Mouse (Mus musculus) gastrocnemius, postnatal 10 days (tissue): ENCODE results near the gene Uspl1. TPM values are rescaled to one million over a fixed set of nuclear protein-coding genes. Genes with fewer than 3 reads are reported as not detected.

Source experiments
- DNase-seq: peaks from one replicate; pipeline ENCODE4 v3.0.0; 2021; ENCODE audit warnings: mixed read lengths
- total RNA-seq, 2 experiments: library from RNA; stranded (reverse); gene quantifications; 2 replicates each; pipeline ENCODE4 v1.2.3; 2021

Gene Uspl1
- total RNA-seq, 2 experiments from 2014 or later, result 22.7 to 25.9 TPM

- no peak for DNase-seq
Observed at GRCm38 (mm10) chr5:149211041-149211440, 26.9 kb downstream of the Uspl1 start.

DNA sequence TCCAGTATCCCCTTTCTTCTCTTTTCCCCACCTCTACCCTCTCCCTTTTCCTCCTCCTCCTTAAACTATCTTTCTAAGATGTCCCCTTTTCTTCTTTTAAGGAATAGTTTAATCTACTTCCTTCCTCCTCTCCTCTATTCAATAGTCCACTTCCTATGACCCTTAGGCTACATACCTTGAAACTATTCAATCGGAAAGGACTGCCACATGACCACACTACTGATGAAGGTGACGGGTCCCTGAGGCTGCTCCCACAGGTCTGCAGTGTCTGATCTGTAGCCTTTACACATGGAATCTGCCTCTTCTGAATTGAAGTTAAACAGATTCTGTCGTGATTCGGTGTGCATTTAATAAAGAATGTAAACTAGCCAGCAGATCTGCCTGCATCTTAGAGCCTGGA is 28.7 kb downstream of the Uspl1 start:
- DNase-seq, result no peak

DNA sequence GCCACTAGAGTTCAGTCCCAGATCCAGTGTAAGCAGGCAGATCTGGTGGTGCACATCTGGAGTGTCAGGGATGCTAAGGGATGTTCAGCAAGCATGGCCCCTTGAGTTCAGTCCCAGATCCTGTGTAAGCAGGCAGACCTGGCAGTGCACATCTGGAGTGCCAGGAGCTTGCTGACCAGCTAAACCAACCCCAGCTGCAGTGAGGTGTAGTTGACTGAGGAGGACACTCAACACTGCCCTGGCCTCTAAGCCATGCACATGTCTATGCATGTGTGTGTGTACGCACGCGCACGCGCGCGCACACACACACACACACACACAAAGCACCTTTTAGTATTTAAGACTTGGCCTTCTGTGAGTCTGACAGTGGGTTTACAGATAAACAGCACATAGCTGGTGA is 31.4 kb downstream of the Uspl1 start:
- peak; percentile 1 for DNase-seq

GRCm38 (mm10) chr5:149217524-149218357 is 33.6 kb downstream of the Uspl1 start:
- DNase-seq, result no peak

DNA sequence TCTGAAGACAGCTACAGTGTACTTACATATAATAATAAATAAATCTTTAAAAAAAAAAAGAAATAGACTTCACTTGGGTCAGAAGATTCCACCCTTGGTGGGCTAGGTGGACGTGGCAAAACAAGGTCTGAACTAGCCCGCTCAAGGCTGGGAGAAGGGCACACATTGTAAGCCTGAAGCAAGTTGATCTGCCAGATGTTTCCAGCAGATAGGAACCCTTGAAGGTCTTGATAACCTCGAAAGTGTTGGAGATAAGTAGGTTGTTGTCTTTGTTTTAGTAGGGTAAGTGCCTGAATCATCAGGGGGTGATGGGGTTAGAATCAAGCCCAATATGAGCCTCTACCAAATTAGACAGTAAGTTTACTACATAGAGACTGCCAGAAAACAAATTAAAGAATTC is 35.3 kb downstream of the Uspl1 start:
- no peak for DNase-seq

DNA sequence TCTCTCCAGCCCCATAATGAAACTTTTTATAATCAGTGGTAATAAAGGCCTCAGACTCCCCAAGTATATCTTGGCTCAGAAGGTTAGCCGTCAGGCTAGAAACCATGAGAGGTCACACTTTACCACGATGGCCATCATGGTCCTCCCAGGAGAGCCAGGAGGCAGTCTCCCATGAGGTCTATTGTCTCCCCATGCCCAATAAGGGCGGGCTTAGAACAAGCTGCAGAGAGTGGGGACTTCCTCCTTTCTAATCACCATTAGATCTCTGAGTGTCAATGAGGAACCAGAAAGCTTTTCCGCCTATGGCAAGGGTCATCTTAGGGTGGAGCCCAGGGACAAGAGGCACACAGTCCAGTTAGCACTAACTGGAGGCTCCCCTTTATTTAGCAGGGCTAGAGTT is 37.2 kb downstream of the Uspl1 start:
- no peak for DNase-seq

- no peak for DNase-seq
Observed at GRCm38 (mm10) chr5:149224666-149225065, 40.5 kb downstream of the Uspl1 start.

DNA sequence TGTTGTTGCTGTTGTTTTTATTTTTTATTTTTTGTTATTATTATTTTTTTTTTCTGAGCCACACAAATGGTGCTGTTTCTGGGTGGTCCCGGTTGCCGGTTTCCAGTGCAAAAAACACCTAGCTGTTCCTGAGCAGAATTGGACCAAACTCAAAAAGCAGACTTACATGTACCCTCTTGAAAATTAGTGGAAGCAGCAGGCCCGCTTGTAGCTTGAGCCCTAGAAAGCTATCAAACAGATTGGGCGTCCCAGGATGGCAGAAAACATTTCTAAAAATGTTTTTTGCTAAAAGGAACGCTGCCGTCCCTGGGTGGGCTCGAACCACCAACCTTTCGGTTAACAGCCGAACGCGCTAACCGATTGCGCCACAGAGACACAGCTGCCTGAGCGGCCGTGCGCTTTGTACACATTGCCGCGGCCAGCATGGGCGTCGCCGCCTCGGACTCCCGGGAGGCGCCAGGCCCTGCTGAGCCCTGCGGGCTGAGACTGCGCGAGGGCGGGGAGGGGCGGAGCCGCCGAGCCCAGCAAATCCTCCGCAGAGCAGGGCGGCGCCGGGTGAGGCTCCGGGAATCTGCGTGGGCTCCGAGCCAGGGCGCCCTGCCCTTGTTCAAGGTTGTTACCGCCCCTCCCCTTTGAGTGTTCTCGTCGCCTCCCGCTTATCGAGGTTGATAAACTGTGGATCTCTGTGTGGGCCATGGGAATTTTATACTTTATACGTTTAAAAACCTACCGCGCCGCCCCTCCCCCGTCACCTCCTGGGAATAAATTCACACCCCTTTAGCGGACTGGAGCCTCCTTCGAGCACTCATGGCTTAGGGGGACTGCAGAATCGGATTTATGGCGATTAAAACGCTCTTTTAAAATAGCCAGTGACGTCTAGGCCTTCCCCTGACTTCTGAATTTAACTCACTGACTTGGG is 44.8 kb downstream of the Uspl1 start:
- DNase-seq, result peak; percentile 99

GRCm38 (mm10) chr5:149229619-149230339 is 45.6 kb downstream of the Uspl1 start:
- no peak for DNase-seq

DNA sequence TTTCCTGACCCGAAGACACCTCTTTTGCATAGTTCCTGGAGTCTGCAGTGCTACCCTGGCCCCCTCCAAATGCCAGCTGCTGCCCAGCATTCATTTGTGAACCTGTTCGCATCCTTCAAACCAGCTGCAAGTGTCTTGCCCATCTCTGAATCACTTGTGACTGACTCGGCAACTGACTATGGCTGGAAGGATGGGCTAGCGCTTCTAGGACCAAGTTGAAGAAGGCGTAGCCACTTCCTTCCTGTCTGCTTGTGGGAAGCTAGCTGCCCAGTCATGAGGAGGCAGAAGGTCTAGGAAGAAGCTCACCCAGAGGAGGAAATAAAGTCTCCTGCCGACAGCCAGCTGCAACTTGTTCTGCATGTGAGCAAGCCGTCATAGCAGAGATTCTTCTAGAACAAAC is 50.9 kb downstream of the Uspl1 start:
- no peak for DNase-seq

- no peak for DNase-seq
Observed at GRCm38 (mm10) chr5:149237221-149237950, 53.2 kb downstream of the Uspl1 start.

DNA sequence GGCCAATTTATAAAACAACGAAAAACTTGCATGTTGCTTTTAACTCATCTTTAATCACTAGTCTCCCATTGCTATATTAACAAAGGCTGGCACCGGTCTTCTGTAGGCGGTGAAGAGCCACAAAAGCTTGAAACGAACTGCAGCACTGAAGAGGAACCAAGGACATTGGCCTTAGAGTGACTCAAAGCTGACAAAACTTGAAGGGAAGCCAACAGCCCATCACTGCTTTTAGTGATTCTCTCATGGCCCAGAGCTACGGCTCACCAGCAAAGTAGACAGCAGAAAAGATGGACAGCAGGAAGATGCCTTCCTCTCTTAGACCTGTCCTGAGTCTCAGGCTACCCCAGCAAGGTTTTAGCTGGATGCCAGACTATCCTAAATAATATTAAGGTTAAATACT is 58.3 kb downstream of the Uspl1 start:
- DNase-seq, result no peak

DNA sequence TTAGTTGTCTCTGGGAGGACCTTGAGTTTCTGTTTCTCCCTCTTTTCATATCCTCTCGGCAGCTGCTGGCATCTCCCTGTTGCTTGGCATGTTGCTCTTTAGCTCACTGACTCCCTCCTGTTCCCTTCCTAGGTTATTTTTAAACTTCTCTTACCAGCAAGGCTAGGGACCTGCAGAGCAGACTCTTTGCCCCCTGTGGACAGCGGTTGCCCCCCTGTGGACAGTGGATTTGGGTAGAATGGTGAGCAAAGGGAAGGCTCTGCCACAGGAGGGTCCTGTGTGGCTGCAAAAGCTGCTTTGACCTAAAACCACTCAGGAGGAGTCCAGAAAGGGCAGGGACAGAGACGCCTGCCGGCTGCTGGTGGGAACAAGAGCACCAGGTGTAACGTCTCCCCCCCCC is 58.9 kb downstream of the Uspl1 start:
- DNase-seq, result no peak

DNA sequence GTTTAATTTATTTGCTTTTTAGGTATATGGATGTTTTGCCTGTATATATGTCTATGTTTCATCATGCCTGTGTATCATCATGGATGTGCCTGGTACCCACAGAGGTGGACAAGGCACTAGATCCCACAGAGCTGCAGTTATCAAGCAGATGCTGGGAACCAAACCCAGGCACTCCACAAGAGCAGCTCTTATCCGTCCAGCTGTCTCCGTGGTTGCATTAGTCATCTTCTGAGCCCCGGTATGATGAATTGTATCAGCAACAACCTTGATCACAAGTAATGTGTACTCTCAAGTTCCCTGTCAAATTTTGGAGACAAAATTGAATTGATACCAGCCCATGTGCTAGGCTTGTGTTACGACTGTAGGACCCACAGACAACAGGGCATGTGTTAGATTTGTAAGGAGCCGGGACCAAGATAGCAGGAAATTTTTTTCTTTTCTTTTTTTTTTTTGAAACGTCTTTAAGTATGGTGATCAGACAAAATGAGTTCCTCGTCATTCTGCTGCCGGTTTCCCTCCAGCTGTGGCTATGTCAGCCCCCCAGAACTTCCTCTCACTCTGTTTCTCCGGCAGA is 61.3 kb downstream of the Uspl1 start:
- DNase-seq, result no peak

DNA sequence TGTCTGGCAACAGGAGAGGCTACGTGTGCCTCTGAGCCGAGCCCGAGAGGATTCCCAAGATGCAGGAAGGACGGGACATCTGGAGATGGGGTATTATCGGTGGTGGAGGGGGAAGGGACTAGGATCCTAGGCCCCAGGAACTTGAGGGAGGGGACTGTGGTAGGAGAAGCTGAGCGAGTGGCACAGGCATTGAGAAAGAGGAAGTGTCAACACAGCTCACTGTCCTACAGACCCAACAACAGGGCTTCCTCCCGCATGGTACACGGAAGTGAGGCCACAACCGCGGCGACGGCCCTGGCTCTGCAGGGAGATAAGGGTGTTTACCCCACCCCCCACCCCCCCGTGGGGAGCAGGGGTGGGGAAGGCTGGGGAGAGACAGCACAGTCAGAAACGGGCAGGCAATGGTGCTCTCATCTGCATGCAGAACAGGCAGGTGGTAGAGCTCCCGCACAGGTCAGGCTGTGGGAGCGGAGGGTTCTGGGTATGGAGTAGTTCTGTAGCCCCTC is 61.9 kb downstream of the Uspl1 start:
- peak; percentile 22 for DNase-seq

- DNase-seq, result no peak
Observed at GRCm38 (mm10) chr5:149247047-149247904, 63.1 kb downstream of the Uspl1 start.

- DNase-seq, result no peak
Observed at GRCm38 (mm10) chr5:149252303-149252702, 68.2 kb downstream of the Uspl1 start.

DNA sequence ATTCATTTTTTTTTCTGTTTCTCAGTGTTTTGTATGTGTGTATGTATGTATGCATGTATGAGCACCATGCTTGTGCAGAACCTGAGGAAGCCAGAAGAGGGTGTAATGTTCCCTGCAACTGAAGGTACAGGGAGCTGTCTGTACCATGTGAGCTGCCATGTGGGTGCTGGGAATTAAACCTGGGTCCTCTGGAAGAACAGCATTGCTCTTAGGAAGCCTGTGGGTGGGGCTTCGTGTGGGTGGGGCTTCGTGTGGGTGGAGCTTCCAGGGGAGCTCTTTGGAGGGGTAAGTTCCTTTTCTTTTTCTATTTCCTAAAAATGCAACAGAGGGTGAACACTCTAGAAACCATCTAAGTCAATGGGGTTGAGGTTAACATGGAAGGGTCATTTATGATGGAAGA is 69.3 kb downstream of the Uspl1 start:
- no peak for DNase-seq

DNA sequence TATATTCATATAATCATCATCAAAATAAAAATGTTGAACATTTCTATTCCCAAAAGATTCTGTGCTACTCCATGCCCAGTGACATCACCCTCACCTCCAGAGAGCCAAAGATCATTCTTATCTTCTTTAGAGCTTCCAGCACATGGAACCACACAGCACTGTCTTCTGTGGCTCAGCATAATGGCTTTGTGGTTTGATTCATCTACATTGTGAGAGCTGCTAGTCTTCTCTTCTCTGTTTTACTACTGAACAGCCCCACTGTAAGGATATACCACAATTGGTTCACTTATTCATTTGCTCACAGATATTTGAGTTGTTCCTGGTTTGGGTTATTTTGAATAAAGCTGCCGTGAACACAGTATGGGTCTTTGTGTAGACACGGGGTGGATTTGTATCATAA is 71.4 kb downstream of the Uspl1 start:
- DNase-seq, result no peak
